Mouse (Mus musculus) hindbrain, embryonic 14.5 days (tissue): ENCODE data around the gene Ttyh1. TPM values are rescaled to one million over a fixed set of nuclear protein-coding genes. Genes with fewer than 3 reads are reported as not detected.

Source experiments
- ATAC-seq: fragments of 200-750 bp; cut with Nextera tagmentation; 2 replicates; pipeline ENCODE4 v1.8.0; 2017; ENCODE audit warnings: moderate number of reproducible peaks, mild to moderate bottlenecking, moderate TSS enrichment, moderate library complexity; ENCODE audit not compliant: low FRiP score
- DNase-seq: peaks from one replicate; pipeline ENCODE4 v3.0.0-alpha.2; 2015; ENCODE audit warnings: low spot score
- H3K27ac ChIP-seq: fragments of 300-500 bp; sonication (generic); 2 replicates; pipeline ENCODE4 v1.5.1; 2014; ENCODE audit warnings: mild to moderate bottlenecking, moderate library complexity
- H3K27me3 ChIP-seq: fragments of 300-500 bp; sonication (generic); 2 replicates; pipeline ENCODE4 v1.6.1; 2014; ENCODE audit warnings: mild to moderate bottlenecking, low read length, mixed read lengths; ENCODE audit not compliant: control insufficient read depth, insufficient read depth
- H3K36me3 ChIP-seq: fragments of 300-500 bp; sonication (generic); replicated peaks from 2 replicates; pipeline ENCODE4 v1.6.1; 2014; ENCODE audit not compliant: control insufficient read depth, insufficient read depth
- H3K4me1 ChIP-seq: fragments of 300-500 bp; sonication (generic); replicated peaks from 2 replicates; pipeline ENCODE4 v1.6.1; 2014; ENCODE audit warnings: antibody characterized with exemption, low read length, mixed read lengths; ENCODE audit not compliant: control insufficient read depth, insufficient read depth
- H3K4me2 ChIP-seq: fragments of 300-500 bp; sonication (generic); replicated peaks from 2 replicates; pipeline ENCODE4 v1.6.1; 2014; ENCODE audit warnings: mild to moderate bottlenecking, moderate library complexity
- H3K4me3 ChIP-seq: fragments of 300-500 bp; sonication (generic); replicated peaks from 2 replicates; pipeline ENCODE4 v1.5.1; 2014; ENCODE audit warnings: mild to moderate bottlenecking, low read length
- H3K9ac ChIP-seq: fragments of 300-500 bp; sonication (generic); 2 replicates; pipeline ENCODE4 v1.6.1; 2014
- H3K9me3 ChIP-seq: fragments of 300-500 bp; sonication (generic); 2 replicates; pipeline ENCODE4 v1.6.1; 2016; ENCODE audit warnings: low read length; ENCODE audit not compliant: control insufficient read depth
- WGBS: fragments of 180-500 bp; shearing (Covaris S2); extraction: QIAGEN DNeasy Blood & Tissue Kit; methylation state at CpG from one replicate; pipeline ENCODE4 v1.1.7; 2014; 5-methylcytosine and 5-hydroxymethylcytosine counted together
- polyA plus RNA-seq: library from polyadenylated mRNA; unstranded; fragments of >200 nt; fragmentation: Nextera tagmentation; extraction: Ambion mirVana; gene quantifications from 2 replicates; pipeline ENCODE4 v1.2.1, GENCODE M21; 2014

The Ttyh1 gene
- polyA plus RNA-seq, 1 experiment from 2014 or later = 151 TPM

DNA sequence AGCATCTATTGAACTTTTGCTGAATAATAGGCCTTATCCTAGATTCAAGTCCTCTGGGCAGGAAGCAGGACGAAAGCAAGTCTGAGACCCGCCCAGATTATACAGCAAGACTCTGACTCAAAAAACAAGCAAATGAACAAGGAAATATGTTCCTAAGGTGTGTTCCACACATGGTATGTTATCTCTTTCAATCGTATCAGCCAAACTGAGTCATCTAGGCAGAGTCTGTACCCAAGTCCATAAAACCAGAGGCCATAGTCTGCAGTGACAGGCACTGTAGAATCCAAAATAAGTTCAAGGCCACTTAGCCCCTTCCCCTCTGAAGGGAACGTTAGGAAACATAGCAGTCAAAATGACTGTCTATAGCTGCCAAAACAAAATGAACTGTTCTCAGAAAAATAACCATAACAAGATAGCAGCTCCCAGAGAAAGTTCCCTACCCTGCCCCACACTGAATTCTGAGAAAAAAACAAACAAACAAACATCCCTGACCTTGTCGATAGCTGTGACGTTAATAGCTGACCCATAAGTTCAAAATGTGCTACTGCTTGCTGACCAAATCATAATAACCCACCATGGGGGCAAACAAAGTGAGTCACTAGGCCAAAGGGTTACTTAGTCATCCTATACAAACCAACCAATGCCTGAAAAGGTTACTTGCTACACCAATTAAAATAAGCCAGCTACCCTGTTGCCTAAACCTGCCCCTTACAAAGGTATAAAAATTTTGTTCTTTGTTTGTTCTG, 51.2 kb downstream of the Ttyh1 start:
- no peaks in the 10 kb centered on the region for H3K9me3 ChIP-seq
- no peak overlapping the region for H3K4me3 ChIP-seq
- DNase-seq (no peak), ATAC-seq (no peak)
- no peaks in the 10 kb centered on the region for H3K36me3 ChIP-seq
- no peaks in the 10 kb centered on the region for H3K4me1 ChIP-seq
- no peaks in the 10 kb centered on the region for H3K27me3 ChIP-seq
- WGBS = 85% methylated on average over 6 of the region's 6 CpGs
- H3K4me2 ChIP-seq = no peak overlapping the region
- H3K27ac ChIP-seq = no peak overlapping the region
- H3K9ac ChIP-seq = no peak overlapping the region

DNA sequence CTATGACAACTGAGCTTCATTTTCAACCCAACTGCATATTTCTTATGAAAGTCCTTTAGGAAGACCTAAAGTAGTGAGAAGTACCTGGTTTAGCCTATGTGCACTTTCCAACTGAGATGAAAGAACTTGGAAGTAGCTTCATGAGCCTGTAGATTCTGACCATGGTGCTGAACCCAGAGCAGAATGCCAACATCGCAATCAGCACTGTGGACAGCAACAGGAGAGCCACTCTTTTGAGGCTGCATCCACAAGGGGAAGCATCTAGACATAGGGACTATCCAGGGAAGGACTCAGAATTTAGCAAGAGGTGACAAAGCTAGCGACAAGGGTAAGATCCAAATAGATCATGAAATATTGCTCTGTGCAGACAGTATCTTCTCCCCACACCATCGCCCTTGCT, 59.2 kb downstream of the Ttyh1 start:
- no peak overlapping the region for H3K27ac ChIP-seq
- WGBS = 43% methylated on average over 3 of the region's 3 CpGs
- H3K9me3 ChIP-seq = no peaks in the 10 kb centered on the region
- no peaks in the 10 kb centered on the region for H3K36me3 ChIP-seq
- no peaks in the 10 kb centered on the region for H3K27me3 ChIP-seq
- no peak overlapping the region for H3K4me2 ChIP-seq
- DNase-seq (no peak), ATAC-seq (no peak)
- H3K4me3 ChIP-seq = no peak overlapping the region
- no peak overlapping the region for H3K9ac ChIP-seq
- H3K4me1 ChIP-seq = no peaks in the 10 kb centered on the region

Other genes starting within 250 kb of the Ttyh1 start
- gene Gm14548, start 221.3 kb upstream of the Ttyh1 start, polyA plus RNA-seq = not detected in 2 replicates
- gene Lilra6, start 203.9 kb upstream of the Ttyh1 start, polyA plus RNA-seq = not detected in 2 replicates
- gene Lair1, start 56.2 kb upstream of the Ttyh1 start, polyA plus RNA-seq = 2.8 and 3.4 TPM in 2 replicates
- 65.3 and 66.7 TPM in 2 replicates for gene Leng8, start 17.6 kb downstream of the Ttyh1 start, polyA plus RNA-seq
- gene Leng9, start 31.0 kb downstream of the Ttyh1 start, polyA plus RNA-seq = 3.1 and 3.7 TPM in 2 replicates
- gene Cdc42ep5, start 45.5 kb downstream of the Ttyh1 start, polyA plus RNA-seq = 7.0 and 7.2 TPM in 2 replicates
- gene Lilra5, start 118.3 kb downstream of the Ttyh1 start, polyA plus RNA-seq = 0.15 TPM in 1 of 2 replicates, not detected in the other
- not detected in 2 replicates for gene Ncr1, start 218.3 kb downstream of the Ttyh1 start, polyA plus RNA-seq